Mouse (Mus musculus) left cerebral cortex, adult 2 months (tissue): ENCODE measurements around the gene Rnf115. TPM values are rescaled to one million over a fixed set of nuclear protein-coding genes. Genes with fewer than 3 reads are reported as not detected.
A peak's percentile ranks its signal among the peaks of the same experiment; 100 is the strongest.
"Not testable (repeated sequence)": the region's sequence is repeated elsewhere in the genome, so short reads cannot be mapped to it uniquely, and the experiment has no call there.

Experiments used
- DNase-seq, 2 experiments: peaks; one replicate each; pipeline ENCODE4 v3.0.0; 2021 to 2022; ENCODE audit warnings: low spot score in 2 of 2, mixed read lengths in 1 of 2; ENCODE audit errors: extremely low spot score in 1 of 2
- H3K27ac ChIP-seq: fragments of 200-600 bp; 2 replicates; pipeline ENCODE4 v1.8.1; 2022
- H3K4me3 ChIP-seq: fragments of 200-600 bp; 2 replicates; pipeline ENCODE4 v1.8.1; 2022
- CTCF ChIP-seq: fragments of 200-600 bp; IDR thresholded peaks from 2 replicates; pipeline ENCODE4 v1.8.1; 2022; ENCODE audit warnings: antibody characterized with exemption, mild to moderate bottlenecking, moderate library complexity
- intact Hi-C: fragments of 180-260 bp; cut with DNase I; formaldehyde crosslinking; loops from one replicate; pipeline ENCODE4 v1.15.1; 2025
- long read RNA-seq, 2 experiments: library from polyadenylated mRNA; stranded (forward); transcript quantifications; one replicate each; pipeline ENCODE4 v2.0.0; 2021; ENCODE audit warnings: borderline mapping rate in 2 of 2
- total RNA-seq, 2 experiments: library from RNA; stranded (reverse); gene quantifications; 2 replicates each; pipeline ENCODE4 v1.2.3; 2021

The Rnf115 gene
- total RNA-seq: 10 to 100 TPM; 58.3 to 61.9 TPM
- long read RNA-seq, experiment 1, transcript Rnf115-201 (9 exons, 2,209 nt): major isoform, 98 of 106 reads
- long read RNA-seq, experiment 1, partial matches to known transcripts: 2 of 106 reads
- long read RNA-seq, experiment 1, other reads (novel, unspliced or antisense): 6 of 106 reads
- long read RNA-seq, experiment 2, transcript Rnf115-201 (9 exons, 2,209 nt): major isoform, 42 of 45 reads
- long read RNA-seq, experiment 2, partial matches to known transcripts: 1 of 45 reads
- long read RNA-seq, experiment 2, other reads (novel, unspliced or antisense): 2 of 45 reads

- TF ChIP-seq CTCF: no peak
- H3K4me3 ChIP-seq: peak within 1 kb of the TSS; percentile 96
- peak within 1 kb of the TSS; percentile 96 for H3K27ac ChIP-seq
- intact Hi-C loops: loop anchor here (10.0 kb wide), 1 partner anchor 147 kb away; no protein-coding TSS in a partner anchor
- peak; percentile 95 for DNase-seq
These were observed at the start of gene Rnf115, which contains the start of gene Polr3c for GRCm38 (mm10) chr3:96727343-96727827. Gene Rnf115 (plus strand): TSS chr3:96727664. Gene Polr3c (minus strand): TSS chr3:96727628.

GRCm38 (mm10) chr3:96678456-96678855 is 49.0 kb upstream of the Rnf115 start:
- TF ChIP-seq CTCF: no peak
- no peak for DNase-seq
- Histone ChIP-seq H3K4me3 (no peak overlapping the region), H3K27ac (no peak overlapping the region)
- intact Hi-C loops: no loop called here

GRCm38 (mm10) chr3:96679159-96679674 is 48.2 kb upstream of the Rnf115 start:
- no peak overlapping the region for H3K4me3 ChIP-seq
- intact Hi-C loops: no loop called here
- H3K27ac ChIP-seq: no peak overlapping the region
- TF ChIP-seq CTCF: no peak
- DNase-seq: no peak

GRCm38 (mm10) chr3:96680269-96680956 is 47.1 kb upstream of the Rnf115 start:
- no peak for TF ChIP-seq CTCF
- Histone ChIP-seq H3K4me3 (no peak overlapping the region), H3K27ac (no peak overlapping the region)
- intact Hi-C loops: no loop called here
- no peak for DNase-seq

- H3K27ac ChIP-seq: no peak overlapping the region
- no peak for TF ChIP-seq CTCF
- H3K4me3 ChIP-seq: no peak overlapping the region
- intact Hi-C loops: no loop called here
- no peak for DNase-seq
These were observed 44.0 kb upstream of the Rnf115 start for GRCm38 (mm10) chr3:96683496-96683895.

GRCm38 (mm10) chr3:96684151-96684821 is 43.2 kb upstream of the Rnf115 start:
- intact Hi-C loops: no loop called here
- H3K27ac ChIP-seq: peak overlapping the region; percentile 7; the same call in 1 of the 2 replicates
- H3K4me3 ChIP-seq: no peak overlapping the region; the same call in 1 of the 2 replicates
- no peak for DNase-seq
- TF ChIP-seq CTCF: no peak

GRCm38 (mm10) chr3:96684822-96685156 is 42.7 kb upstream of the Rnf115 start:
- no peak for TF ChIP-seq CTCF
- H3K27ac ChIP-seq: peak overlapping the region; percentile 7; the same call in 1 of the 2 replicates
- H3K4me3 ChIP-seq: peak overlapping the region; percentile 17
- DNase-seq: no peak
- intact Hi-C loops: no loop called here

- DNase-seq, H3K4me3 ChIP-seq, H3K27ac ChIP-seq, intact Hi-C loops: not testable (repeated sequence)
These were observed 41.4 kb upstream of the Rnf115 start for GRCm38 (mm10) chr3:96686057-96686456.

- TF ChIP-seq CTCF: no peak
- no peak for DNase-seq
- Histone ChIP-seq H3K27ac (no peak overlapping the region), H3K4me3 (no peak overlapping the region)
- intact Hi-C loops: no loop called here
These were observed 38.6 kb upstream of the Rnf115 start for GRCm38 (mm10) chr3:96688854-96689253.

GRCm38 (mm10) chr3:96690298-96690697 is 37.2 kb upstream of the Rnf115 start:
- no peak; the same call in none of the 2 replicates for TF ChIP-seq CTCF
- intact Hi-C loops: no loop called here
- Histone ChIP-seq H3K27ac (no peak overlapping the region), H3K4me3 (no peak overlapping the region)
- DNase-seq: no peak

GRCm38 (mm10) chr3:96692506-96692905 is 35.0 kb upstream of the Rnf115 start:
- intact Hi-C loops: no loop called here
- Histone ChIP-seq H3K4me3 (no peak overlapping the region), H3K27ac (no peak overlapping the region)
- DNase-seq: no peak
- peak; percentile 34 for TF ChIP-seq CTCF

GRCm38 (mm10) chr3:96693579-96693978 is 33.9 kb upstream of the Rnf115 start:
- intact Hi-C loops: no loop called here
- no peak overlapping the region for H3K27ac ChIP-seq
- DNase-seq: no peak
- no peak overlapping the region for H3K4me3 ChIP-seq
- no peak for TF ChIP-seq CTCF
